Mouse (Mus musculus) layer of hippocampus, adult 8-10 months (tissue): ENCODE measurements at regions not wholly inside any gene's neighbourhood (a gene's known extent, or its start where the extent isn't known, plus 50 kb on each side); places are given as distances from the start of the nearest gene placed in this dataset.

Experiments
- DNase-seq, 2 experiments: peaks; one replicate each; pipeline ENCODE4 v3.0.0; 2022; ENCODE audit warnings: low spot score in 2 of 2

- DNase-seq: peak; percentile 29 to 51
Observed at GRCm38 (mm10) chr9:52849931-52850330, 170.4 kb upstream of the AI593442 start.

DNA sequence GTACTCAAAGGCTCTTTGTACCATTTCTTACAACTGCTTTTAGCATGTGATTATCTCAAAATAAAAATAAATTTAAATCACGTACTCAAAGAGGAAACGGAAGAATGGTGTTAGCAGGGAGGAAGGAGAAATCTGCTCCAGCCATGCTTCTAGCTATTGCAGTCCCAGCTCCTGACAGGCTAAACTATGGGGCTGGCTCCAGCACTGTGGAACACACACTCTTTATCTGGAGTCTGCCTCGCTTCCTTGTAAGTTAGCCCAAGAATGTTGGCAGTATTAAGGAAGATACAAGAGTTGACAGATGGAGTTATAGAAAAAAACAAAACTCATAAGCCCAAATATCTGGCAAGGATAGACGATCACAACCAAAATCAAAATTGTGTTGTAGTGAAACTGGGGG, 161.5 kb upstream of the AI593442 start:
- DNase-seq: no peak

- DNase-seq: no peak
Observed at GRCm38 (mm10) chr9:52839996-52840395, 160.4 kb upstream of the AI593442 start.

DNA sequence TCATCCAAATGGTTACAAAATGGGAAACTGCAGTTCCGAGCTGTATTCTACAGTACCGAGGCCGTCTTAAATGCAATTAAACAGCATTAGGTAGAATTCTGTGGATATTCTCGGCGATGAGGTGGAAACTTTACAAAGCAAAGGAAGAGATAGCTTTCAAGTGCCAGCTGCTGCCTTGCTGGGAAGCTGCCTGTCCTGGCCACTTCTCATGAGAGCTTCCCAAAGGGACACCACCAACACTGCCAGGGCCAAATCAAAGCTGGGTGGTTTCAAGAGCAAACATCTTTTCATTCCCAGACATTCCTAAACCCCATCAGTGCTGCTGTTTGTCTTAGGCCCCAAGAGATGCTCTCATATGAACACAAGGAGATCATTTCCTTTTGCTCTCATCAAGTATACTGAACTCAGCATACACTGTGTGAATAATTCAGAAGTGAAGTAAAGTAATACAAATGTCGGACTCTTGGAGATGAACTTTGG, 156.6 kb upstream of the AI593442 start:
- DNase-seq: no peak

GRCm38 (mm10) chr9:52835481-52836150, 156.0 kb upstream of the AI593442 start:
- no peak for DNase-seq

DNA sequence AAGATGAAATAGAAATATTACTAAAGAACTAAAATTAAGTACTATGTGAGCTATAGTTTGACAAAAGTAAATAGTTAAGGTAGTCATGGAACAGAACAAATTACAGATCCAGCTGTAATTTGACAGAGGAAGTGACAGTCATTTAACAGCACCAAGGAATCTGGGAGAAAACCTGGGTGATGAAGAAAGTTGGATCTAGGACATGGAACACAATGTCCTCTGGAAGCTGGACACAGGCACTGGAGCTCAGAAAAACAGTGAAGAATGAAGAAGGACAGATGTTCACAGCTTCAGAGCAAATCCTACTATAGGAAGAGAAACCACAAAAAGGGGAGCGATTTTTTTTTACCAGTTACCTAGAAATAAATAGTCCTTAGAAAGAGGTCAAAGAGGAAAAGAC, 147.2 kb upstream of the AI593442 start:
- DNase-seq: no peak

GRCm38 (mm10) chr9:52816309-52816708, 136.7 kb upstream of the AI593442 start:
- no peak for DNase-seq

DNA sequence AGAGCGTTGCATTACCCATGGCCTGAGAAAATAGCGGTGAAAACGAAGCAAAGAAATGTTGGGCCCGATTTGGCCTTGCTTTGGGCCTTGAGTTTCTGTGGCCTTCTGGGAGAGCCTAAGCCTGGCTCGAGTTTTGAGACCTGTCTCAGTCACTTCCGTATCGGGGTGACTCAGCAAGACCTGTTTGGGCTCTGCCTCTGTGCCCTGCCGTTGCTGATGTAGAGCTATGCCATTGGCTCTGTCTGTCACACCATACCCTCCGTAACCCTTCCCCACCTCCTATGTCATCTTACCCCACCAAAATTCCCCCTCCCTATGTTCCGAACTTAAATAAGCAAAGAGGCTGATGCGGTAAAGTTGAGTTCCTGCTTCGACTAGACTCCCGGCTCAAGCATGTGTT, 123.4 kb upstream of the AI593442 start:
- DNase-seq: no peak

DNA sequence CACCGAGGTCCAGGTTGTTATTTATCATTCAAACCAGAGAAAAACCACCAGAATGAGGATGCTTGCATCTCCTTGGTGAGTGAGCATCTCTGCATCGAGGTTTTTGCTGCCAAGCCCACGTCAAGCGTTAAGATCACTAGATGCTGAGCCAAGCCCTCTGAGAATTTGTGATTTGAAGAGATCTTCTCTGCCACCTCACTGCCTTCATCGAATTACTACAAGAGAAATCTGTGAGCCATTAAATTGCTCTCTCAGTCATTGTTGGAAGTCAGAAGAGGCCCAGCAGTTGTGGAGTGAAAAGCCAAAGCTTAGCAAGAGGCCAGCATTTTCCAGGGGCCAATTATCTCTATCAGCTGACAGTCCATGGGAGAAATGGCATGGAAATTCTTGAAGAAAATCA, 122.2 kb upstream of the AI593442 start:
- DNase-seq: no peak

GRCm38 (mm10) chr9:52800476-52800875, 120.9 kb upstream of the AI593442 start:
- DNase-seq: no peak

- peak; percentile 21 to 22 for DNase-seq
Observed at GRCm38 (mm10) chr9:52792596-52792995, 113.0 kb upstream of the AI593442 start.

- no peak for DNase-seq
Observed at GRCm38 (mm10) chr9:52782520-52782919, 102.9 kb upstream of the AI593442 start.

- DNase-seq: no peak
Observed at GRCm38 (mm10) chr9:52776542-52776941, 97.0 kb upstream of the AI593442 start.

- DNase-seq: no peak
Observed at GRCm38 (mm10) chr9:52775232-52775631, 95.7 kb upstream of the AI593442 start.

- peak; percentile 35 to 45 for DNase-seq
Observed at GRCm38 (mm10) chr9:52768056-52768455, 88.5 kb upstream of the AI593442 start.

- no peak for DNase-seq
Observed at GRCm38 (mm10) chr9:52765809-52766208, 86.2 kb upstream of the AI593442 start.

DNA sequence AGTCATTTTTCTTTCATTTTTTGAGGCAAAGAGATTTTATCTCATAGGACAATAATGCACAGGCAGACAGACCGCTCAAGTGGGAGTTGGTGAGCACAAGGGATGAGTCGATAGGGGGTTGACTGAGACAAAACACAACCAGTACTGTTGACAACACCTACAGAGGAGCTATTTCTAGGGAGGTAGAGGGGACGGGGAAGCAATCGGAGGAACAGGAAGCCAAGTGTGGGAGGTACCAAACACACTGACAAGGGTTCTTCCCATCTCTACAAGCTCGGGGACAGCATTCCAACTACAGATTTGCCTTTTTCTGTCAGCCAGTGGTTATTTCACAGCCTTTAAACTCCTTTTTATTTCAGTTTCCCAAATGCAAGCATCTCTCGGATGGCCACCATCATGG, 83.3 kb upstream of the AI593442 start:
- DNase-seq: peak; percentile 35 to 58

- DNase-seq: no peak
Observed at GRCm38 (mm10) chr9:52761257-52761656, 81.7 kb upstream of the AI593442 start.

DNA sequence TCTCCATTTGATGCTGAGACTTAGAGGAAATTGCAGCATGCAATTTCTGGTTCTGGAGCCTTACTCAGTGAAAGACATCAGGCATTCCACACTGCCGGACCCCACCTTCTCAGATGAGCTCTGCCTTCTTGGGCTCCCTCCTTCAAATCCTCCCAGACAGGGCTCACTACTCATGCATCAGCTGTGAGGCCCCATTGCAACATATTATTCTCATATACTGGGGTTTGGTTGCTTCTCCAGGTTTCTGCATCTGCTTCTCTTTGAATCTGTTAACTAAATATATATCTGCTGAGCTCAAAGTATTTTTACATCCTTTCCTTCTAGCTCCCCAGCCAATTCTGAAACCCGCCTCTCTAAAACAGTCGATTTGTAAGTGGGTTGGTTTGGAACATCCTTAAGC, 68.8 kb upstream of the AI593442 start:
- DNase-seq: no peak

GRCm38 (mm10) chr9:52738560-52739100, 59.0 kb upstream of the AI593442 start:
- DNase-seq: no peak
